Comparison of ENCODE assay signal across 11 mouse cellular contexts in genomic region chr2:68744599-68744998, GRCm38 (mm10).
DNase-seq lines count a peak whose midpoint lies in the region; ATAC-seq and TF ChIP-seq lines count a peak whose summit lies in the region.
"Had no signal": no experiment of that assay in that cellular context is flagged by ENCODE, and none has a peak within 500 bp of the region (broad histone marks: within the 10 kb centered on the region; RNA-seq: fewer than 3 reads in every experiment).

No protein-coding gene starts in this region.

- in situ Hi-C loops in ES-E14 (cut with MboI; ENCODE audit: low sequenced_read_pairs in 2 of 2, unreplicated experiment in 2 of 2), result no loop called here

- 83% methylated on average over 4 of the region's 4 CpGs for WGBS in hindbrain, postnatal 0 days
- WGBS in hindbrain, embryonic 16.5 days, result 88% methylated on average over 4 of the region's 4 CpGs

- no peak overlapping the region for H3K9ac ChIP-seq in hindbrain, postnatal 0 days (replicated peaks; ENCODE audit: low read length)
- H3K9ac ChIP-seq in hindbrain, embryonic 16.5 days (ENCODE audit: low read depth, low read length), result no peak overlapping the region
- H3K9ac ChIP-seq in ES-E14 (ENCODE audit: insufficient read depth, low read depth, low read length, poor library complexity, severe bottlenecking), result no peak overlapping the region
- H3K9ac ChIP-seq: lung, embryonic 15.5 days had no signal

- H3K27ac ChIP-seq in hindbrain, postnatal 0 days, result no peak overlapping the region
- no peak overlapping the region for H3K27ac ChIP-seq in hindbrain, embryonic 16.5 days (ENCODE audit: low read depth, low read length)
- H3K27ac ChIP-seq in ES-E14 (ENCODE audit: insufficient read depth, low read depth, low read length, poor library complexity, severe bottlenecking), result no peak overlapping the region
- H3K27ac ChIP-seq: forebrain, embryonic 10.5 days; lung, embryonic 15.5 days had no signal

- ATAC-seq in hindbrain, postnatal 0 days, result no peak
- ATAC-seq in hindbrain, embryonic 16.5 days, result no peak
- ATAC-seq in granulocyte monocyte progenitor cell, adult 5-6 weeks (replicated peaks; ENCODE audit: poor library complexity, severe bottlenecking), result peak; percentile 66
- ATAC-seq: intestine, embryonic 16.5 days had no signal

- H3K9me3 ChIP-seq in hindbrain, postnatal 0 days (ENCODE audit: low read length), result no peaks in the 10 kb centered on the region
- H3K9me3 ChIP-seq in hindbrain, embryonic 16.5 days (ENCODE audit: control insufficient read depth, low read length), result no peaks in the 10 kb centered on the region
- no peaks in the 10 kb centered on the region for H3K9me3 ChIP-seq in ES-E14 (ENCODE audit: control insufficient read depth, insufficient read depth, low read depth, low read length)
- H3K9me3 ChIP-seq: forebrain, embryonic 10.5 days; lung, embryonic 15.5 days had no signal

- H3K36me3 ChIP-seq in hindbrain, postnatal 0 days (ENCODE audit: insufficient read depth, low read length), result no peaks in the 10 kb centered on the region
- no peaks in the 10 kb centered on the region for H3K36me3 ChIP-seq in hindbrain, embryonic 16.5 days (ENCODE audit: control insufficient read depth, insufficient read depth, low read length)
- H3K36me3 ChIP-seq in ES-E14 (ENCODE audit: control insufficient read depth, insufficient read depth, low read length, poor library complexity, severe bottlenecking), result no peaks in the 10 kb centered on the region
- H3K36me3 ChIP-seq: forebrain, embryonic 10.5 days; lung, embryonic 15.5 days had no signal

- DNase-seq in hindbrain, postnatal 0 days (ENCODE audit: low spot score), result no peak
- DNase-seq in 3134 (ENCODE audit: extremely low read depth, insufficient read length, low spot score) (peak; percentile 3), ES-E14 (ENCODE audit: low read depth, low spot score) (peak; percentile 53)
- DNase-seq in ovary, postnatal 36 days (ENCODE audit: low spot score), result no peak
- no peak for DNase-seq in adrenal gland, postnatal 10 days
- DNase-seq in heart, postnatal 10 days, result no peak

- peak; percentile 47 for TF ChIP-seq CTCF in hindbrain, postnatal 0 days (IDR thresholded peaks at IDR 0.05; ENCODE audit: low read depth)

- intact Hi-C loops in heart, postnatal 10 days (cut with DNase I), result no loop called here

- no peak overlapping the region for H3K4me3 ChIP-seq in hindbrain, postnatal 0 days (ENCODE audit: low read length)
- H3K4me3 ChIP-seq in hindbrain, embryonic 16.5 days (ENCODE audit: low read length), result no peak overlapping the region
- H3K4me3 ChIP-seq in ES-E14 (ENCODE audit: insufficient read depth in 1 of 2, low read depth in 1 of 2, low read length in 2 of 2, poor library complexity in 1 of 2, severe bottlenecking in 1 of 2), result no peak overlapping the region
- H3K4me3 ChIP-seq: forebrain, embryonic 10.5 days; lung, embryonic 15.5 days had no signal

- H3K4me2 ChIP-seq in hindbrain, postnatal 0 days (ENCODE audit: low read depth, low read length), result no peak overlapping the region
- no peak overlapping the region for H3K4me2 ChIP-seq in hindbrain, embryonic 16.5 days (ENCODE audit: low read length)
- H3K4me2 ChIP-seq: lung, embryonic 15.5 days had no signal

- no peaks in the 10 kb centered on the region for H3K4me1 ChIP-seq in hindbrain, postnatal 0 days (ENCODE audit: insufficient read depth, low read length)
- H3K4me1 ChIP-seq in hindbrain, embryonic 16.5 days (ENCODE audit: control insufficient read depth, insufficient read depth, low read depth, low read length), result no peaks in the 10 kb centered on the region
- no peaks in the 10 kb centered on the region for H3K4me1 ChIP-seq in ES-E14 (ENCODE audit: control insufficient read depth in 2 of 2, insufficient read depth in 2 of 2, low read length in 2 of 2, poor library complexity in 1 of 2)
- H3K4me1 ChIP-seq: forebrain, embryonic 10.5 days; lung, embryonic 15.5 days had no signal

- H3K27me3 ChIP-seq in hindbrain, postnatal 0 days (ENCODE audit: insufficient read depth, low read length), result no peaks in the 10 kb centered on the region
- H3K27me3 ChIP-seq in hindbrain, embryonic 16.5 days (replicated peaks; ENCODE audit: control insufficient read depth, insufficient read depth, low read length), result no peaks in the 10 kb centered on the region
- H3K27me3 ChIP-seq: lung, embryonic 15.5 days had no signal

TF ChIP-seq in ES-E14, 5 proteins besides CTCF, POLR2A, EP300 and RAD21:
- no peak for TF ChIP-seq HCFC1 (IDR thresholded peaks at IDR 0.05; ENCODE audit: borderline replicate concordance, insufficient read depth, low read length)
- no peak for TF ChIP-seq ZC3H11A (IDR thresholded peaks at IDR 0.05; ENCODE audit: borderline replicate concordance, low read depth, low read length)
- no peak for TF ChIP-seq CHD2 (IDR thresholded peaks at IDR 0.05; ENCODE audit: low read depth, low read length)
- no peak for TF ChIP-seq ZNF384 (IDR thresholded peaks at IDR 0.05; ENCODE audit: low read depth, low read length)
- TF ChIP-seq MAFK (IDR thresholded peaks at IDR 0.05; ENCODE audit: insufficient read depth, low read depth, low read length), result no peak

Comparison
In these comparisons a context has a peak if more than half of its experiments do, and no peak if none do; other contexts are left out.
1. DNase-seq: peak in 3134 (single experiment) and ES-E14 (single experiment); none in hindbrain, postnatal 0 days (single experiment), ovary, postnatal 36 days (single experiment), adrenal gland, postnatal 10 days (single experiment) and heart, postnatal 10 days (0 of 2).